Mouse (Mus musculus) testis, adult 10 weeks (tissue): ENCODE measurements around the gene Rnf43. TPM values are rescaled to one million over a fixed set of nuclear protein-coding genes. Genes with fewer than 3 reads are reported as not detected.

Source experiments
- polyA plus RNA-seq: library from polyadenylated mRNA; stranded (reverse); fragments of 350-450 nt; fragmentation: Illumina TruSeq; extraction: RNeasy Lipid Tissue Mini Kit (QIAGEN cat#74804); gene quantifications from one replicate; pipeline ENCODE4 v1.2.3, GENCODE M21; 2014; ENCODE audit warnings: low read depth, low replicate concordance

Gene Rnf43
- 0.48 TPM for polyA plus RNA-seq

GRCm38 (mm10) chr11:87662407-87662806, at the start of gene Rnf43:
Rnf43 (plus strand) TSS chr11:87662722.

GRCm38 (mm10) chr11:87616790-87617474, 45.6 kb upstream of the Rnf43 start, which contains the start of gene Hsf5:
Hsf5 (plus strand) TSS chr11:87617164.

GRCm38 (mm10) chr11:87737175-87737740, 74.7 kb downstream of the Rnf43 start, which contains the start of gene Supt4a:
Supt4a (plus strand) TSS chr11:87737552.

DNA sequence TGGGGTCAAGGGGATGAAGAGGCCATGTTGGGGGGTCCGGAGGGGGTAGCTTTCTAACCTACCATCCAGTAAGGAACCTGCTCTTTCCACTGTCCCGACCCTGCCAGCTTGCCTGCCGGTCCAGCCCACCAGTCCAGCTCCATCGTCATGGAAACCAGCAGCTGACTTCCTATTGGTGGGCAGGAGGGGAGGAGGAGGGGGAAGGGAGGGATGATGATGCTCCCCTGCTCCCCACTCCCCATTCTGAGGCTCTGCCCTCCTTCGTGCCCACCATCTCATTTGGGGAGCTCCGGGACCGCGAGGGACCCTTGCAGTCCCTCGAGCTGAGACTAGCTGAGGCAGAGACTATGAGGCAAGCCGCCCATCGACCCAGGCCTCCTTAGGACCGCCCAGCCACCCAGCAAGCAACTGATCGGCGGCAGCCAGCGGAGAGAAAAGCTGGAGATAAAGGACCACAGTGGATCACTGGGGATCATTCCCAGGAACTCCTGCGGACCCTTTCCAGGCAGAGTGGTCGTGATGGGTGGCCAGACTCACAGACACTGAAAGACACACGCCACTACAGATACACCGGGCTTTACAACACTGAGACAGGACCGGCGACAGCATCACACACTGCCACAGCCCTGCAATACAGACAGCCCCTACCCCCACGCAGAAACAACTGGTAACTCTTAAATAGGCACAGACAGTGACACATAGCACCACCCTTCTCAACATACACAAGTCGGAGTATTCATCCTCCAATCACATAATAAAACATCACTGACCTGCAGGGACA, 98.0 kb downstream of the Rnf43 start, which contains the start of gene Tspoap1:
Gene Tspoap1, plus strand, starts transcription at position 241 of the 781 bp plus-strand sequence.

Other genes starting within 250 kb of the Rnf43 start
- 62.7 TPM for gene Gm11492, start 96.1 kb upstream of the Rnf43 start, polyA plus RNA-seq
- gene Sept4, start 93.8 kb upstream of the Rnf43 start, polyA plus RNA-seq = 50.3 TPM
- 19.1 TPM for gene Mtmr4, start 70.6 kb upstream of the Rnf43 start, polyA plus RNA-seq
- 151 TPM for gene Hsf5, start 45.6 kb upstream of the Rnf43 start, polyA plus RNA-seq
- gene Supt4a, start 74.8 kb downstream of the Rnf43 start, polyA plus RNA-seq = 12.7 TPM
- gene Tspoap1, start 97.8 kb downstream of the Rnf43 start, polyA plus RNA-seq = 1.7 TPM
- gene Mpo, start 130.9 kb downstream of the Rnf43 start, polyA plus RNA-seq = 0.52 TPM
- gene Lpo, start 165.6 kb downstream of the Rnf43 start, polyA plus RNA-seq = not detected
- gene Mks1, start 190.5 kb downstream of the Rnf43 start, polyA plus RNA-seq = 4.4 TPM
- gene Epx, start 212.8 kb downstream of the Rnf43 start, polyA plus RNA-seq = not detected
- gene Olfr462, start 229.5 kb downstream of the Rnf43 start, polyA plus RNA-seq = not detected
- gene Olfr463, start 234.7 kb downstream of the Rnf43 start, polyA plus RNA-seq = not detected